Mouse (Mus musculus) frontal cortex, postnatal 14 days (tissue): Measurements from ENCODE around the gene Efcab8.

Source experiments
- DNase-seq, 2 experiments: peaks; one replicate each; pipeline ENCODE4 v3.0.0; 2022; ENCODE audit warnings: low spot score in 2 of 2

Efcab8 gene

GRCm38 (mm10) chr2:153779394-153779981 is at the start of gene Efcab8:
Gene Efcab8, plus strand, starts transcription at chr2:153779931.
- DNase-seq: no peak

- no peak for DNase-seq
Observed at GRCm38 (mm10) chr2:153734033-153734432, 45.7 kb upstream of the Efcab8 start.

DNA sequence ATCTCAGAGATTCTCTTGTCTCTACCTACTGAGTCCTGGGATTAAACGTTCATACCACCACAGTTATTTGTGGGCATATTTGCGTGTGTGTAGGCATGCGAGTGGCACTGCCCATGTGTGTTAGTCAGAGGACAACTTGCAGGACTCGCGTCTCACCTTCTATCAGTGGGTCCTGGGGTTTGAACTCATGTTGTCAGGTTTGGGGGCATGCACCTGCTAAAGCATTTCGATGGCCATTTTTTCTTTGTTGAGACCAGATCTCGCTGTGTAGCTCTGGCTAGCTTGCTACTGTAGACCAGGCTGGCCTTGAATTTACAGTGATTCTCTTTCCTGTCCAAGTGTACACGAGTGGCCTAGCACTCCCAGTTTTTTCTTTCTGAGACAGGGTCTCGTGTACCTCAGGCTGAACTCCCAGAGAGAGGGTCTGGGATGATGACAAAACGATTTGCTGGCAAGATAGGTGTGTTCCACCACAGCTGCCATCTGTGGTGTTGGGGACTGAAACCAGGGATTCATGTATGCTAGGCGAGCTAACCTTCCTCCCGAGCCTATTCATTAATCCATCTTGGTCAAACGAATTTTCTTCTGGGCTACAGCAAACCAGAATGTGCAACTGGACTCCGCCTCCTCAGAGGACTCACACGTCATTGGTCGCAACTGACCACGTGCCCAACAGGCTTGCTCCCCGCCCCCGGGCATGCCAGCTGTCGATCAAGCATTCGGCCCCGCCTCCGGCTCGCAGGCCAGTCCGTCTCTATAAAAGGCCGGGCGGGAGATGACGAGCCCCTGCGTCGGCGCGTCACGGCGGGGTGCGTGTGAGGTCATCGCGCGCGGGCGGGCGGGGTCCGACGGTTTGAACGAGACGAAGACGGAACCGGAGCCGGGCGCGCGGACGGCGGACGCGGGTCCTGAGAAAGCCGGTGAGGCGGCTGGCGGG is 39.0 kb upstream of the Efcab8 start, which contains the start of gene Mapre1:
TSS of gene Mapre1 (plus strand) at position 775 of the 937 bp plus-strand sequence.
- peak; percentile 99 to 100 for DNase-seq

GRCm38 (mm10) chr2:153741437-153742065 is 38.2 kb upstream of the Efcab8 start:
- DNase-seq: peak in 1 of 2 experiments; percentile 16

DNA sequence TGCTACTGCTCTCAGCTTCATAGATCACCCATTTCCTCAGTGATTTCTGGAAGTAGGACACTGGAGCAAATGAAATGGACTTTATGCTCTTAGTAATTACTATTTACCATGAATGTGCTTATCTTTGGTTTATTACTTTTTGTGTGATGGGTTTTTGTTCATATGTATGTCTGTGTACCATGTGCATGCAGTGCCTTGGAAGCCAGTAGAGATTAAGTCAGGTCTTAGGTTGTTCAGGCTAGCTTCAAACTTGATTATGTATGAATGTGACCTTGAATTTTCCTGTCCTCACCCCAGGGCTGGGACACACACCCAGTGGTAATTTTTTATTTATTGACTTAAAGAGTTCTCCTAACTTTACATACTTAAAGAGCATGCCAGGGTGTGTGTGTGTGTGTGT is 31.7 kb upstream of the Efcab8 start:
- no peak for DNase-seq

DNA sequence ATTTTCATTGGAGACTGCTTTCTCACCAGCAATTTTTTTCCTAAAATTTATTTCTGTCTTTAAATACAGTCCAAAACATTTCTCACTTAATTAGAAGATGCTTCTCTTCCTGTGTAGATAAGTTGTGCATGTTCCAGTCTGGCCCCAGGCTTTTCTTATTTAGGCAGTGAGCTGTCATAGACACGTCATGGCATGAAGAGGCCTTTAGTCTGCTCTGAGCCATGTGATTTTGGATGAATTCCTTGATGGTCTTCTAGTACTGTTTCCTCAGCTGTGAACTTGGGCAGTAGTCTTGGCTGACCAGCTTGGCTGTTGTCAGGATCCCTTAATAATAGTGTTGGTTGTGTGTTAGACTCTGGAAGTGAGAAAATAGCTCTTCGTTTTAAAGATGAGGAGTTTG is 29.4 kb upstream of the Efcab8 start:
- DNase-seq: no peak

DNA sequence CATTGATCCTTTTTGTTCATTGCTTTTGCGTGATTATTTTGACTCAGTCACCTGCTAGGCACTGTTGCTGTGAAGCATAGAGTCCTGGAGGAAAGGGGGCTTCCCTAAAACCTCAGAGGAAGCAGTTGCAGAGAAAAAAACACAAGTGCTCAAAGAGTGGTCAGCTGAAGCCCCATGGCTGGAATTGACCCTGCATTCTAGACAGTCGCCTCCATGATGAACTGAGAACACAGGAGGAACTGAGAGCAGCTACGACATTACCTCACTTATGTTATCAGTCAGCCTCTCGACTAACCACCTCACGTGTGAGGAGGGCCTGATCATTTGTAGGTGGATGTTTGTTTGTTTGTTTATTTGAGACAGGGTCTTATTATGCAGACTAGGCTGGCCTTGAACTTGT is 17.6 kb upstream of the Efcab8 start:
- no peak for DNase-seq

- no peak for DNase-seq
Observed at GRCm38 (mm10) chr2:153767484-153767883, 12.2 kb upstream of the Efcab8 start.

DNA sequence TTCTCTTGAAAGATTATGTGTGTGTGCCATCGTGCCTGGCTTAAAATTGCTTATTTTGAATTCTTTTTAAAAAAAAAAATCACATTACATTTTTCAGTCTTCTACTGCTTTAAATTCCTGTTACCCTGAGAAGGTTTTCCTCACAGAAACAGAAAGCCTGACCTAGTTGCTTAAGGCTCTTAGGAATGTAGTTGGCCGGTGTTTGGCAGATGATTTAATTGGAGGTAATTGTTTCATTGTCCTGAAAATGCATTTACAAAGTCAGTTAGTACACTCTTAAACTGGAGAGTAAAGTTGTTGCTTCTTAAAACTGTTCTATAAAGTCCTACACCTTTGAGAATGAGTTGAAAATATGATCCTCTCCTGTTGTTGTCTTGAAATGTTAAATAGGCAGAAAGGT is 10.8 kb upstream of the Efcab8 start:
- DNase-seq: no peak

DNA sequence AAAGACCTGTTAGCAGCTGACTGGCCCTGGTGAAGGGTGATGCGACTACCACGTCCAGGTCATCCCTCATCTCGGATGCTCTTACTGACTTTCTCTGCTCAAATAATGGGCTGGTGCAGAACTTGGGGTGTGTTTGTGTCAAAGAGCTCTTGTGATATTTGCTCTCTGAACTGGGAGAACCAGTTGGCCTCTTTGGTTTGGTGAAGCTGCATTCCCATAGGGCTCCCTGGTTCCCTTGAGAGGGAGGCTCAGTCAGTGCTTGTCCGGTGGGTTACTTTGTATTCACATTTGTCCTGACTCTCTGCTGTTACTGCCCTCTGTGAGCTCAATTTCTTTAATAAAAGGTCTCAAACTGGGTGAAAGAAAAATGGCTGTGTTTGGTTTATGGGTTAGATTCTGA is 6.8 kb upstream of the Efcab8 start:
- no peak for DNase-seq

DNA sequence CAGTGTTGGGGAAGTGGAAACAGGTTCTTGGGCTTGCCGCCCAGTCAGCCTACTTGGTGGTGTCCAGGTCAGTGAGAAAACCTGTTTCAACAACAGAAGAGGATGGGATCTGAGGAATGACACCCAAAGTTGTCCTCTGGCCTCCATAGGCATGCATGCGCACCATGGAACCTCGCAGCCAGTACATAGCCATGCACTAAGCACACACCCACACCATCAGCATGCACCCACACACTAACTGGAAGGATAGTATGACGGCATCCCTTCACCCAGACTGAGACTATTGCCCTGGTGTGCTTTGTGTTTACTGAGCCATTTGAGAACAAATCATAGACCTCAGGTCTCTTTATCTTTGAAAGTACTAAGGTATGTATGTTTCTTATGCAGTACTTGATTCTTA is 4.3 kb upstream of the Efcab8 start:
- DNase-seq: no peak

DNA sequence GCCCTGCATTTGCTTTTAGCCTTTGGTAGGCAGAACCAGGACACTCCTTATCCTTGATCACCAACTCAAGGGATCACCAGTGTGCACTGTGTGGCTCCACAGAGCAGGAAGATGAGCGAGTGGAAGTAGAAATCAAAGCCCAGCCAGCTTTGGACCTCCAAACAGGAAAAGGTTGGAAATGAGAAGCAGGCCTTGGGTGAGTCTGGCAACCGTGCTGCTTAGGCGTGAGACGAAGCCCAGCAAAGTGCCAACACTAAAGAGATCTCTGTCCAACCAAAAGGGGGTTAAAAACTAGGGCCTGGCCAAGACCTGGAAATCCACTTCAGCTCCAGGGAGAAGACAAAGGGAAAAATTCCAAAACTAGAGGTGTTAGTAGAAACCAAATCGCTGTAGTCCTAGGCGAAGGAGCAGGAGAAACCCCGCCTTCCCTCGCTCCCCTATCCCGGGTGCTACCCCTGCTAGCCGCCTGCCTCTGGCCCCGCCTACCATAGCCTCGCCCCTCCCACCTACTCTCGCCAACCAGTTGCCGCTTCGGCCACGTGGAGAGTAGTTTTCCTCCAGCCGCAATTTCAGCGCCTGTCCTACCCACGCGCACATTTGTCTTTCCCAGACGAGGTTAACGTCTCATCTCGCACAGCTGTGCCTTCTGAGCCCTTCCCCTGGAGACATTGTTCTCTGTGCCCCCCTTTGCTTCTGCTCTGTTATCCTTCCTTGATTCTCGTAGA is 931 bp upstream of the Efcab8 start:
- peak; percentile 35 to 44 for DNase-seq

DNA sequence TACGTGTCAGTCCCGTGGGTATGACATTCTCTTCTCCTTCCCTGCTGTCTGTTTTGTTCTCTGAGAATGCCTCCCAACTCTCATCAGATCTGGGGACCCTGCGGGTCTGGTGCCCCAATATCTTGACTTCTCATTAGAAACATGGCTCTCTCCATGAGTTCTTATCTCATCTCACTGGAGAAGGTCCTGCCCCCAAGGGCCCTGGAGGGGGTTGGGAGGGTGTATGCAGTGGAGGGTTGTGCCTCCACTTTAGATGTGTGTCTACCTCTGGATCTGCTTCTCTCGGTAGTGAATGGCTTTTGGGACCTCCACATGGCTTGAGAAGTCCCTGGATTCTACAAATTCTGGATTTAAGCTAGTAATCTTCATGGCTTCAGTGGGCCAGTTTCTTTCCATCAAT is 1.4 kb downstream of the Efcab8 start:
- no peak for DNase-seq

GRCm38 (mm10) chr2:153784668-153785067 is 4.9 kb downstream of the Efcab8 start:
- DNase-seq: no peak

DNA sequence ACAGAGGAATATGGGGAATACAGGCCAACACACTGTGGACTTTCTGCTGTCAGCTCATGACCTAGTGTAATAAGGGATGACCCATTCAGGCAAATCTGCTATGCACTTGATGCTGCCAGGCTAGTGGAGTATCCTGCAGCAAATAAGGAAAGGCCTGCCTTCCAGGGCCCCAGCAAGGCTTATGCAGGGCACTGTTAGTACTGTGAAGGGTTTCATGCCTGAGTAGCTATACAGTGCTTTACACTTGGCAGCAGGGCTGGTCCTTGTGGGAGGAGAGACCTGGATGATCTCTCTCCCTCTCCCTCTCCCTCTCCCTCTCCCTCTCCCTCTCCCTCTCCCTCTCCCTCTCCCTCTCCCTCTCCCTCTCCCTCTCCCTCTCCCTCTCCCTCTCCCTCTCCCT is 13.6 kb downstream of the Efcab8 start:
- DNase-seq: no peak

- no peak for DNase-seq
Observed at GRCm38 (mm10) chr2:153795090-153795489, 15.4 kb downstream of the Efcab8 start.

- DNase-seq: peak; percentile 29 to 65
Observed at GRCm38 (mm10) chr2:153807464-153807863, 27.7 kb downstream of the Efcab8 start.

DNA sequence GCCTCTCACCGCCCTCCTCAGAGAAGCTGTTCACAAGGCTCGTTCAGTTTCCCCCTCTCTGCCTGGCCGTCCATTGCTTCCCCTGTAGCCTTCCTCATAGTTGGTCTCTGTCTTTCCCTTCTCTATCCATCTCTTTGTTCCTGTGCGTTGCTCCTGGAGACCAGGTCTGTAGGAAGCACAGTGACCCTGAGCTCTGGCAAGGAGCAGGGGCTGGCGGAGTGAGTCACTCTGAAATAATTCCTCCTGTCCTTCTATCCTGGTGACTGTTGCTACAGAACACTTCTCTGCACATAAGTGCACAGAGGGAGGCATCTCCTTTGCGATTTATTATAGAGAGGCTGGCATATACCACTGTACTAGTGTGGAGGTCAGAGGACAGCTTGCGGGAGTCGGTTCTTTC is 28.4 kb downstream of the Efcab8 start:
- DNase-seq: no peak

GRCm38 (mm10) chr2:153808841-153809240 is 29.1 kb downstream of the Efcab8 start:
- no peak for DNase-seq

GRCm38 (mm10) chr2:153809921-153810320 is 30.2 kb downstream of the Efcab8 start:
- DNase-seq: no peak

GRCm38 (mm10) chr2:153822005-153822543 is 42.3 kb downstream of the Efcab8 start:
- no peak for DNase-seq

- DNase-seq: no peak
Observed at GRCm38 (mm10) chr2:153824593-153824992, 44.9 kb downstream of the Efcab8 start.
